Mouse (Mus musculus): ENCODE measurements around the gene Hist1h4k. TPM values are rescaled to one million over a fixed set of nuclear protein-coding genes. Genes with fewer than 3 reads are reported as not detected.
A peak's percentile ranks its signal among the peaks of the same experiment; 100 is the strongest.
"Not testable (repeated sequence)": the region's sequence is repeated elsewhere in the genome, so short reads cannot be mapped to it uniquely, and the experiment has no call there.

The Hist1h4k gene
- 2.0 and 2.7 TPM in 2 replicates for polyA plus RNA-seq (2014; fragmentation: Nextera tagmentation; extraction: Ambion mirVana)

DNA sequence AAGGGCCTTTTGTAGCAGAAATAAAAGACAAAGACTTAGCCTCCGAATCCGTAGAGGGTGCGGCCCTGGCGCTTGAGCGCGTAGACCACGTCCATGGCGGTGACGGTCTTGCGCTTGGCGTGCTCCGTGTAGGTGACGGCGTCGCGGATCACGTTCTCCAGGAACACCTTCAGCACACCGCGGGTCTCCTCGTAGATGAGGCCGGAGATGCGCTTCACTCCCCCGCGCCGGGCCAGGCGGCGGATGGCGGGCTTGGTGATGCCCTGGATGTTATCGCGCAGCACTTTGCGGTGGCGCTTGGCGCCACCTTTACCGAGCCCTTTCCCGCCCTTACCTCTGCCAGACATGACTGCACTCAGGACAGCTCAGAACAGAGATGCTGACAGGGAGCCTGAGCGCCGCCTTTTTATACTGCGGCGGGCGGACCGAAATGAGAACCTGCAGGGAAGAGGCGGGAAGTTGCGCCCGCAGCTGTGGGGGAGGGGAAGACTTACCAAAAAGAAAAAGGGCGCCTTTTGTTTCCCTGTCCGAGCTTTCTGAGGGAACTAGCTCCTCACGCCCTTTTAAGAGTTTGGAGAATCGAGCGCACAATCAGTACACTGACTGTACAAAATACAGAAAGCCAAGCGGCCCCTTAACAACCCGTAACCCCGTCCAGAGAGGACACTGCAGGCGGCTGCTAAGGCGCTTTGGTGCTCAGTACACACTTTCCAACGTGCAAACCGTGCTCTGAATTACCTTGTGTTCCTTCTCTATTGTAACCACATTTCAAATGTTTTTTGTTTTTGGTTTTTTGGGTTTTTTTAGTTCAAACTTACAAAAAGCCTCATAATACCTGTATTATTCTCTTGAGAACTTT lies at the start of gene Hist1h4k:
TSS of gene Hist1h4k (minus strand) at position 347 of the 859 bp plus-strand sequence.
- WGBS: 0% methylated on average over 43 of the region's 56 CpGs
- peak within 1 kb of the TSS; percentile 90 for H3K4me2 ChIP-seq (replicated peaks)
- not testable (repeated sequence) for H3K36me3 ChIP-seq (replicated peaks; ENCODE audit: control insufficient read depth, insufficient read depth); H3K9me3 ChIP-seq (ENCODE audit: control insufficient read depth, low read length); H3K27me3 ChIP-seq (ENCODE audit: control insufficient read depth, insufficient read depth, low read length)
- peak within 1 kb of the TSS; percentile 75 for H3K9ac ChIP-seq
- H3K27ac ChIP-seq: peak within 1 kb of the TSS; percentile 86
- peaks cover 39% of the 10 kb centered on the region for H3K4me1 ChIP-seq (replicated peaks; ENCODE audit: control insufficient read depth, insufficient read depth, low read length)
- peak within 1 kb of the TSS; percentile 53 for H3K4me3 ChIP-seq (replicated peaks; ENCODE audit: low read length)
- ATAC-seq (ENCODE audit: low FRiP score) (peak; percentile 91), DNase-seq (ENCODE audit: low spot score) (peak; percentile 95)

DNA sequence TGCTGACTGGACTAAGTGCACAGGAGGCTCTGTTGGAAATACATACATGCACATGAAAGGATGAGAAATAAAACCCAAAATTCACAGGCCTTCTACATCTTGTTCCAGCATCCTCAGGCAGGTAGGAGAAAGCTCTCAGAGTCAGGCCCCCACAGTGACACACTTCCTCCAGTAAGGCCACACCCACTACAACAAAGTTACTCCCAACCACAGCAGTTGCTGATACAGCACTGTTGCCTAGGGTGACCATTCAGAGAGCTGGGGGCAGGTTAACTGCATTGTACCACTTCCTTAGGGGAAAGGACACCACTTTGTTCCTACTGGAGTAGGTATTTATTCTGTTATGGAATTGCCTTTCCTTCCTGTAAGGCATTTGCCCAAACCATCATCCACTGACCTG lies 46.9 kb upstream of the Hist1h4k start:
- not testable (repeated sequence) for H3K4me2 ChIP-seq (replicated peaks); H3K4me3 ChIP-seq (replicated peaks; ENCODE audit: low read length); H3K9me3 ChIP-seq (ENCODE audit: control insufficient read depth, low read length); H3K36me3 ChIP-seq (replicated peaks; ENCODE audit: control insufficient read depth, insufficient read depth); H3K27ac ChIP-seq; ATAC-seq (ENCODE audit: low FRiP score); DNase-seq (ENCODE audit: low spot score); H3K9ac ChIP-seq; H3K27me3 ChIP-seq (ENCODE audit: control insufficient read depth, insufficient read depth, low read length); H3K4me1 ChIP-seq (replicated peaks; ENCODE audit: control insufficient read depth, insufficient read depth, low read length)

DNA sequence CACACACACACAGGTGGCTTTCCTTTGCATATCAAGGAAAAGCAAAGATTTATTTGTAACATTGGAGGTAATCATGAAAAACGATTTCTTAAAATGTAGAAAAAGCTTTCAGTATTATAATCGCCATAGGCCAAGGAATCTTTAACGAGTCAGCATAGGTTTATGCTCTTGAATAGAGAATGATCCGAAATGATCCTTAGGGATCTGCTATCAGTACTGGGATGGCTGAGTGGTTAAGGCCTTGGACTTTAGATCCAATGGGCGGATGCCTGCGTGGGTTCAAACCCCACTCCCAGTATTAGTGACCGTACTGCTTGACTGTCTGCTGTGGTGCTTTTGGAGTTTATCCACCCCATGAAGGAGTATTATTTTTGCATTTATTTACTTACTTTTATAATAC lies 45.3 kb upstream of the Hist1h4k start:
- Histone ChIP-seq H3K4me1 (replicated peaks; ENCODE audit: control insufficient read depth, insufficient read depth, low read length) (0 out of 2 replicates have a peak, but pooled peaks cover 5% of the 10 kb centered on the region), H3K9ac (no peak overlapping the region), H3K4me3 (replicated peaks; ENCODE audit: low read length) (no peak overlapping the region), H3K36me3 (replicated peaks; ENCODE audit: control insufficient read depth, insufficient read depth) (no peaks in the 10 kb centered on the region), H3K27ac (no peak overlapping the region), H3K9me3 (ENCODE audit: control insufficient read depth, low read length) (no peaks in the 10 kb centered on the region), H3K27me3 (ENCODE audit: control insufficient read depth, insufficient read depth, low read length) (no peaks in the 10 kb centered on the region), H3K4me2 (replicated peaks) (no peak overlapping the region)
- ATAC-seq (ENCODE audit: low FRiP score): no peak
- no peak for DNase-seq (ENCODE audit: low spot score)
- WGBS: 92% methylated on average over 7 of the region's 7 CpGs

DNA sequence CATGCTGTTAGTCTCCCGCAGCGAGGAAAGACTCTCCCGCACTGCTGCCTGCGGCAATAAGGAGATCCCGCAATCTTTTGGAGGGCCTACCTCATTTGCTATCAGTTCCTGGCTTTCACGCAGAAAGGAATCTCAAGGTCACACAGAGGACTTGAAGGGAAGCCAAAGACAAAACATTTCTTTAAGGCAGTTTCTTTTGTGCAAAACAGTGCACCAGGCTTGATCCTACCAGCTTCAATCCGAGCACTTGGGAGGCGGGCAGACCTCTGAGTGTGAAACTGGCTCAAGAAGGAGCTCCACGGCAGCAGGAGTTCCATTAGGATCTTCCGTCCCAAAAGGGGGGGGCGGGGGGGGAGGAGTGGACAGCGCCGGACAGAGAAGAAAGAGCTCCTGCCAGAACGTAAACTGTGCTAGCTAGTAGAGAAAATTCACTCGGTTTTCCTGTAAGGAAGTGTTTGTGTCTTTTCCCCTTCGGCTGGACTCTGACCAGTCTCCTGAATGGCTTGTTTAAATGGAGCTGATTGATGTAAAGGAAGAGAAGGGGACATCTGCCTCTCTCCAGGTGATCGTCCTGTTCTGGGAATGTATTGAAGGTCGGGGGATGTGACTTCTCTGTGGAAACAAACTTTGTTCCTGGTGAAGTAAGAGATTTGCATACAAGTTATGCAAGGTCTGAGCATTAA lies 40.4 kb upstream of the Hist1h4k start:
- ATAC-seq (ENCODE audit: low FRiP score): no peak
- peak overlapping the region; percentile 24; the same call in 1 of the 2 replicates for H3K9ac ChIP-seq
- no peaks in the 10 kb centered on the region for H3K36me3 ChIP-seq (replicated peaks; ENCODE audit: control insufficient read depth, insufficient read depth)

DNA sequence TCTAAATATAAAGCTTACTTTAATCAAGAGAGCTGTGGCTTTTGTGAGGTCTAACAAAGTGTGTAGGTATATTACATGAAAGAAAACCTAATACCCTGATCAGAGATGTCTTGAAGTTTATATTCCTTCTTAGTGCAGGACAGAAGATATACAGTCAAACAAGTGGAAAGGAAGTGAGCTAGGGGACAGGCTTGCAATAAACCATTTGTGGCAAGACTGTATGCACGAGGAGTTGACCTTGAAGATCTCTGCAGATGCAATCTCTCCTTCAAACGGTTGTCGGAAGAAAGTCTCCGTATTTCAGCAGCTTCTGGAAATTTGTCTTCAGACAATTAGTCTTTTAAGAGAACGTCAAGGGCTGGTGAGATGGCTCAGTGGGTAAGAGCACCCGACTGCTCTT lies 39.6 kb upstream of the Hist1h4k start:
- H3K9ac ChIP-seq: no peak overlapping the region
- H3K4me3 ChIP-seq (replicated peaks; ENCODE audit: low read length): no peak overlapping the region
- no peaks in the 10 kb centered on the region for H3K9me3 ChIP-seq (ENCODE audit: control insufficient read depth, low read length)
- peaks cover 21% of the 10 kb centered on the region for H3K4me1 ChIP-seq (replicated peaks; ENCODE audit: control insufficient read depth, insufficient read depth, low read length)
- ATAC-seq (ENCODE audit: low FRiP score): no peak
- H3K27me3 ChIP-seq (ENCODE audit: control insufficient read depth, insufficient read depth, low read length): no peaks in the 10 kb centered on the region
- DNase-seq (ENCODE audit: low spot score): no peak
- H3K36me3 ChIP-seq (replicated peaks; ENCODE audit: control insufficient read depth, insufficient read depth): no peaks in the 10 kb centered on the region
- no peak overlapping the region for H3K27ac ChIP-seq
- H3K4me2 ChIP-seq (replicated peaks): no peak overlapping the region
- 57% methylated on average over 6 of the region's 6 CpGs for WGBS

More for the DNA sequence above, 40.4 kb upstream of the Hist1h4k start:
- H3K27ac ChIP-seq: no peak overlapping the region
- H3K9me3 ChIP-seq (ENCODE audit: control insufficient read depth, low read length): no peaks in the 10 kb centered on the region
- H3K4me1 ChIP-seq (replicated peaks; ENCODE audit: control insufficient read depth, insufficient read depth, low read length): peaks cover 21% of the 10 kb centered on the region
- no peaks in the 10 kb centered on the region for H3K27me3 ChIP-seq (ENCODE audit: control insufficient read depth, insufficient read depth, low read length)
- 7% methylated on average over 18 of the region's 18 CpGs for WGBS
- DNase-seq (ENCODE audit: low spot score): no peak
- no peak overlapping the region for H3K4me3 ChIP-seq (replicated peaks; ENCODE audit: low read length)
- peak overlapping the region; percentile 41 for H3K4me2 ChIP-seq (replicated peaks)

DNA sequence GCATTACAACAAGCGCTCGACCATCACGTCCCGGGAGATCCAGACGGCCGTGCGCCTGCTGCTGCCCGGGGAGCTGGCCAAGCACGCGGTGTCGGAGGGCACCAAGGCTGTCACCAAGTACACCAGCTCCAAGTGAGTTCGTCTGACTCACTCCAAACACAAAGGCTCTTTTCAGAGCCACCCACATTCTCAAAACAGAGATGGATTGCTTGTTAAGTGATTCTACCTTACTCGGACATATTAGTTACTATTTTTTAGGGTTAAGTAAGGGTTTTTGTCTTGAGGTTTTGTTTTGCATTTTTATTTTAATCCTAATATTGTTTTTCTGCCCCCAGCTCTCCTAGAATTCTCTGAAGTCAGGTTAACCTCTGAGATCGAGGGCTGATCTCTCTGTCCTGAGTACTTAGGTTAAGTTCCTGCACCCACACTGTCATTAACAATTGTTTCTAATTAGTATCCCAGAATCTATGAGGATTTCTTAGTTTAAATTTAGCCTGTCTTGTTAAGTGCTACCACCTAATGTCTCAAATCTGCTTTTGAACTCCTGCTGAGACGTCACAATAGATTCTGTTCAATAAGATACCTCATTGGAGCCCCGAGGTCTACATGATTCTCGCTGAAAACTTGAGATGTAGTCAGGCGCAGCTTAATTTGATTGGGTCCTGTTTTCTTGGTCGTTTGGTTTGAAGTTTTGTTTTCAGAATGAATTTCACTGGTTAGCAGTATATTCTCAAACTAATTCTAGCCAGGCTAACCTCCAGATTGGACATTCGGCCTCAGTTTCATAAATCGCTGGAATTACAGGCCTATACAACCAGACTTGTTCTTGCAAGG lies 37.7 kb upstream of the Hist1h4k start:
- H3K4me2 ChIP-seq (replicated peaks): peak overlapping the region; percentile 66
- H3K27me3 ChIP-seq (ENCODE audit: control insufficient read depth, insufficient read depth, low read length): no peaks in the 10 kb centered on the region
- H3K9me3 ChIP-seq (ENCODE audit: control insufficient read depth, low read length): no peaks in the 10 kb centered on the region
- H3K4me3 ChIP-seq (replicated peaks; ENCODE audit: low read length): peak overlapping the region; percentile 33
- no peaks in the 10 kb centered on the region for H3K36me3 ChIP-seq (replicated peaks; ENCODE audit: control insufficient read depth, insufficient read depth)
- 15% methylated on average over 14 of the region's 21 CpGs for WGBS
- peak overlapping the region; percentile 44; the same call in 1 of the 2 replicates for H3K9ac ChIP-seq
- ATAC-seq (ENCODE audit: low FRiP score): peak; percentile 17; the same call in 1 of the 2 replicates
- peaks cover 26% of the 10 kb centered on the region for H3K4me1 ChIP-seq (replicated peaks; ENCODE audit: control insufficient read depth, insufficient read depth, low read length)
- H3K27ac ChIP-seq: peak overlapping the region; percentile 1; the same call in 1 of the 2 replicates
- DNase-seq (ENCODE audit: low spot score): no peak

DNA sequence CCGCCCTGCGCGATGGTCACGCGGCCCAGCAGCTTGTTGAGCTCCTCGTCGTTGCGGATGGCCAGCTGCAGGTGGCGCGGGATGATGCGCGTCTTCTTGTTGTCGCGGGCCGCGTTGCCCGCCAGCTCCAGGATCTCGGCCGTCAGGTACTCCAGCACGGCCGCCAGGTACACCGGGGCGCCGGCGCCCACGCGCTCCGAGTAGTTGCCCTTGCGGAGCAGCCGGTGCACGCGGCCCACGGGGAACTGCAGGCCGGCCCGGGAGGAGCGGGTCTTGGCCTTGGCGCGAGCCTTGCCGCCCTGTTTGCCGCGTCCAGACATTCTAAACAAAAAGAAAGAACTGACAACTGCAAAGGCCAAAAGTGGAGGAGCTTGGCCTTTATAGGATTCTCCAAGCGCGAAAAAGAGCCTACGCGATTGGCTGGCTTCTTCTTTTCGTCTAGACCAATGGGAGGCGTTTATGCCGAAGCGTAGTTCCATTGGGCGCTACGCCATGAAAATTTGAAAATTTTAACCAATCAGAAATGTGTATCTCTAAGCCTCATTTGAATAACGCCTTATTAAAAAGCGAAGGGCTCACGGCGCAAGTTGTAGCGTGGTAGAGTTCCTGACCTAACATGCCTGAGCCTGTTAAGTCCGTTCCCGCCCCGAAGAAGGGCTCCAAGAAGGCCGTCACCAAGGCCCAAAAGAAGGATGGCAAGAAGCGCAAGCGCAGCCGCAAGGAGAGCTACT lies 36.8 kb upstream of the Hist1h4k start, which contains the start of the genes Hist1h2an and Hist1h2bp:
TSS of gene Hist1h2an (minus strand) at position 320 of the 731 bp plus-strand sequence.
TSS of gene Hist1h2bp (plus strand) at position 563 of the 731 bp plus-strand sequence.
- H3K9me3 ChIP-seq (ENCODE audit: control insufficient read depth, low read length); H3K36me3 ChIP-seq (replicated peaks; ENCODE audit: control insufficient read depth, insufficient read depth); H3K27me3 ChIP-seq (ENCODE audit: control insufficient read depth, insufficient read depth, low read length): not testable (repeated sequence)
- peaks cover 31% of the 10 kb centered on the region for H3K4me1 ChIP-seq (replicated peaks; ENCODE audit: control insufficient read depth, insufficient read depth, low read length)
- under 1% methylated on average over 33 of the region's 63 CpGs for WGBS
- peak within 1 kb of the TSS; percentile 70 for H3K27ac ChIP-seq
- ATAC-seq (ENCODE audit: low FRiP score) (peak; percentile 95), DNase-seq (ENCODE audit: low spot score) (peak; percentile 100)
- peak within 1 kb of the TSS; percentile 66 for H3K4me2 ChIP-seq (replicated peaks)
- H3K4me3 ChIP-seq (replicated peaks; ENCODE audit: low read length): peak within 1 kb of the TSS; percentile 33
- peak within 1 kb of the TSS; percentile 49 for H3K9ac ChIP-seq

DNA sequence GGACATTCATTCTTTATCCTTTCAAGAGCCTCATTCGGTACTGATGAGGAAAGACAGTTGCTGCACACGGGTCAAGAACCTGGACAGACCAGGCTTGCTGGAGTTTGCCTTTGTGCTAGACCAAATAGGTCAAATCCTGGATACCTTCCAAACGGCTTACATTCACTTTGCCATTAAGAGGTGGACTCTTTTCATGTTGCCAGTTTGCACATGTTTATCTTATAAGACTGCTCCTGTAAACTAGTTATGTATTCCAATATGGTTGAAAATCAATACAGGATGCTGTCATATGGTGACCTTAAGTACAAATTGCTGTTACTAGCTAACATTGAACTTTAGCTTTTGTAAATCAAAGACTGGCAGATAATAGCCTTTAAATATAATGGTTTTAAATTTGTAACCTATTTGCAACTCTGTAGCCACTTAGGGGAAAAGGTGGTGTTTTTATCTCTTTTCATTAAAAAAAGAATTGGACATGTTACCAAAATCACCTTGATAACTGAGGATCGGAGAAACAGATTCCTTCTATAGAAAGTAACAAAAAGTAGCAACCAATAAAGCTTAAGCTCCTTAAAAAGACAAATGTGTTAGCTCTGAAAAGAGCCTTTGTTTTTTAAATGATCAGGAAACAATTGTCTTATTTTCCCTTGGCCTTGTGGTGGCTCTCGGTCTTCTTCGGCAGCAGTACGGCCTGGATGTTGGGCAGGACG lies 36.0 kb upstream of the Hist1h4k start:
- Histone ChIP-seq H3K4me3 (replicated peaks; ENCODE audit: low read length) (peak overlapping the region; percentile 33), H3K4me1 (replicated peaks; ENCODE audit: control insufficient read depth, insufficient read depth, low read length) (peaks cover 31% of the 10 kb centered on the region), H3K27ac (peak overlapping the region; percentile 70), H3K27me3 (ENCODE audit: control insufficient read depth, insufficient read depth, low read length) (no peaks in the 10 kb centered on the region), H3K4me2 (replicated peaks) (peak overlapping the region; percentile 66), H3K36me3 (replicated peaks; ENCODE audit: control insufficient read depth, insufficient read depth) (no peaks in the 10 kb centered on the region), H3K9me3 (ENCODE audit: control insufficient read depth, low read length) (no peaks in the 10 kb centered on the region), H3K9ac (peak overlapping the region; percentile 49)
- DNase-seq (ENCODE audit: low spot score) (peak; percentile 20), ATAC-seq (ENCODE audit: low FRiP score) (no peak)
- 2% methylated on average over 8 of the region's 8 CpGs for whole genome bisulfite sequencing
